Mouse (Mus musculus) embryonic fibroblast, embryonic 13.5 days (primary cell): ENCODE data around the gene Tnik.

Experiments
- CTCF ChIP-seq: IDR thresholded peaks from 2 replicates; pipeline ENCODE4 v1.5.1; 2011; ENCODE audit warnings: mild to moderate bottlenecking, control low read depth, low read length, moderate library complexity, borderline replicate concordance; ENCODE audit not compliant: insufficient read depth
- POLR2A ChIP-seq: IDR thresholded peaks from 2 replicates; pipeline ENCODE4 v1.6.1; 2011; ENCODE audit warnings: low read depth, mild to moderate bottlenecking, control low read depth, low read length, moderate library complexity

GRCm38 (mm10) chr3:28371583-28371982 is 108.6 kb downstream of the Tnik start:
- TF ChIP-seq POLR2A: no peak
- no peak for TF ChIP-seq CTCF
